Mouse (Mus musculus) MEL (cell line): ENCODE data around the gene Dnajc11.

Experiments
- CTCF ChIP-seq, 3 experiments: IDR thresholded peaks in 2 of 3; conservative IDR thresholded peaks in 1 of 3; 2 replicates each; pipeline ENCODE4 v1.5.1; 2011 to 2012; ENCODE audit warnings: low read length in 3 of 3, low read depth in 2 of 3, mild to moderate bottlenecking in 2 of 3, improper control_type of control experiment in 1 of 3, inconsistent platforms in 1 of 3, mixed read lengths in 1 of 3, moderate library complexity in 1 of 3; ENCODE audit not compliant: control insufficient read depth in 1 of 3, insufficient read depth in 1 of 3, poor library complexity in 1 of 3, severe bottlenecking in 1 of 3
- MYB ChIP-seq: IDR thresholded peaks from 2 replicates; pipeline ENCODE4 v1.6.1; 2011; ENCODE audit warnings: mild to moderate bottlenecking, low read depth, low read length, improper control_type of control experiment
- POLR2A ChIP-seq, 2 experiments: IDR thresholded peaks; 2 replicates each; pipeline ENCODE4 v1.6.1; 2011 to 2012; ENCODE audit warnings: low read length in 2 of 2, mild to moderate bottlenecking in 2 of 2, control low read depth in 1 of 2, improper control_type of control experiment in 1 of 2, low read depth in 1 of 2, moderate library complexity in 1 of 2; ENCODE audit not compliant: control insufficient read depth in 1 of 2, insufficient read depth in 1 of 2, poor library complexity in 1 of 2
- TCF12 ChIP-seq: IDR thresholded peaks from 2 replicates; pipeline ENCODE4 v1.6.1; 2014; ENCODE audit warnings: low read depth, mild to moderate bottlenecking, inconsistent platforms, low read length, improper control_type of control experiment, moderate library complexity
- ZNF384 ChIP-seq: IDR thresholded peaks from 2 replicates; pipeline ENCODE4 v1.6.1; 2012; ENCODE audit warnings: low read depth, mild to moderate bottlenecking, inconsistent platforms, low read length, improper control_type of control experiment

GRCm38 (mm10) chr4:152024525-152024924 is 91.0 kb downstream of the Dnajc11 start:
- TF ChIP-seq TCF12 = no peak
- TF ChIP-seq CTCF (IDR thresholded peaks at IDR 0.05 in 2 of 3, conservative IDR thresholded peaks at IDR 0.05 in 1 of 3; ENCODE audit: control insufficient read depth in 1 of 3, insufficient read depth in 1 of 3, low read depth in 2 of 3, low read length in 3 of 3, poor library complexity in 1 of 3, severe bottlenecking in 1 of 3) = no peak
- TF ChIP-seq MYB = no peak
- no peak for TF ChIP-seq POLR2A (IDR thresholded peaks at IDR 0.05; ENCODE audit: control insufficient read depth in 1 of 2, insufficient read depth in 1 of 2, low read depth in 1 of 2, low read length in 2 of 2, poor library complexity in 1 of 2)
- TF ChIP-seq ZNF384 = no peak
